Mouse (Mus musculus) brown adipose tissue, adult 24 weeks (tissue): Measurements from ENCODE around the gene S1pr3. TPM values are rescaled to one million over a fixed set of nuclear protein-coding genes. Genes with fewer than 3 reads are reported as not detected.

ENCODE experiments used
- H3K27ac ChIP-seq: fragments of 200-500 bp; replicated peaks from 2 replicates; pipeline ENCODE4 v1.5.1; 2012; ENCODE audit warnings: low read depth, mild to moderate bottlenecking, low read length
- H3K4me1 ChIP-seq: fragments of 200-500 bp; 2 replicates; pipeline ENCODE4 v1.6.1; 2012; ENCODE audit warnings: low read length, mixed read lengths; ENCODE audit not compliant: control insufficient read depth, insufficient read depth, insufficient read length
- H3K4me3 ChIP-seq: fragments of 200-500 bp; 2 replicates; pipeline ENCODE4 v1.5.1; 2012; ENCODE audit warnings: low read depth, mild to moderate bottlenecking, low read length, moderate library complexity; ENCODE audit not compliant: insufficient read depth
- polyA plus RNA-seq: library from polyadenylated mRNA; stranded (reverse); fragments of >200 nt; gene quantifications from 2 replicates; pipeline ENCODE4 v1.2.4, GENCODE M21; 2012; ENCODE audit not compliant: missing spikeins, insufficient read depth, insufficient read length

Gene S1pr3
- 2.8 and 3.5 TPM in 2 replicates for polyA plus RNA-seq

DNA sequence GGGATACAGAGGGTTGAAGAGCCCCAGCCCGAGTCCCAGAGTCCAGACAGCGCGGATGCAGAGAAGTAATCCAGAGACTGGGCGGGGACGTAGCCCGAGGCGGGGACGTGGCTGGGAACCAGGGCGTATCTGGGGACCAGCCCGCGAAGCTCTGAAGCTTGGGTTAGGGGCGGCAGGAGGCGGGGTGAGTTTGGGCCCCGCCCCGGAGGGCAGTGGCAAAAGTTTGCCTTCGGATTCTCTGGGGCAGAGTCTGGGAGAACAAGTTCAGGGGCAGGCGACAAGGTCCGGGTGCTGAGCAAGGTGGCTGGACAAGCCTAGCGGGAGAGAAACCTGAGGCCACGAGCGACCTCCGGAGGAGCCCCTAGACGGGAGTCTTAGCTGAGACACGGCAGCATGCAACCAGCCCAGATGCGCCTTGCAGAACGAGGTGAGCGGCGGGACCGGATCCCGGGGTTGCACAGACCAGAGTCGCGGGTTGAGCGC lies at the start of gene S1pr3:
Gene S1pr3, plus strand, starts transcription at position 121 of the 483 bp plus-strand sequence.
- Histone ChIP-seq H3K4me3 (peak within 1 kb of the TSS; percentile 50), H3K4me1 (no peaks in the 10 kb centered on the region), H3K27ac (peak within 1 kb of the TSS; percentile 26; the same call in 1 of the 2 replicates)

DNA sequence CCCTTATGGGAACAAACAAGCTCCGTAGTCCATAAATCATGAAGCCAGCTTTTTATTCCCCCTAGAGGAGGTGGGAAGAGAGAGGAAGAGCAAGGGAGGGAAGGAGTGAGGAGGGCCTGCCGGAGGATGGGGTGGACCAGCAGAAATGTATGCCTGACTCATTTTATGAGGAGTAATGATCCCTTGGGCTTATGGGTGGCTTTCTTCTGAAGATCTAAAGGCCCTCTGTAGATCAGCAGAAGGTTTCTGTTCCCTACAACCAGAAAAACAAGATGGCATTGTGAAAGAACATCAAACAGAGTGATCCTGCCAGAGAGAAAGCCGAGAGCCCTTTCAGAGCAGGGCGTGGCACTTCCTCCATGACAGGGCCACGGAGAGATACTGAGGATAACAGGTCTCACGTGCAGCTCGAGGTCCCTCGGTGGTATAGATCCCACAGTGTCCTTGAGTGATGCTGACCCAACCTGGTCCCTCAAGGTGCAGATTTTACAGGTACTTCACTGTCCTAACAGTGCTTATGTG lies 47.9 kb upstream of the S1pr3 start:
- no peak overlapping the region for H3K27ac ChIP-seq
- H3K4me1 ChIP-seq = no peaks in the 10 kb centered on the region
- H3K4me3 ChIP-seq = no peak overlapping the region

DNA sequence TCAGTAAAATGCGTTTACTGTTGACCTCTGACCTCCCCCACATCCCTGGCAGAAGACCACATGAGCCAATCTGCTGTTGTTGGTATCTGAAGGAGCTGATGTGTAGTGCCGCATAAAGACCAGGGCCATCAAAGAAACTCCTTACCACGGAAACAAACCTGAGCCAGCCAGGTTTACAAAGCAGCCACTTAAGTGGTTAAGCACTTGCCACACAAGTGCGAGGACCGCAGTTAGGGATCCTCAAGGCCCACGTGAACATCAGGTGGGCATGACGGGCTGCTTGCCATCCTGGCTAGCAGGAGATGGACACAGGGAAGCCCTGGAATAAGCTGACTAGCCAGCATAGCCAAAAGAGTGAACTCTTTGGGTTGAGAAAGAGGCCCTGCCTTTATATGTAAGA lies 45.0 kb upstream of the S1pr3 start:
- Histone ChIP-seq H3K4me1 (no peaks in the 10 kb centered on the region), H3K27ac (no peak overlapping the region), H3K4me3 (no peak overlapping the region)

DNA sequence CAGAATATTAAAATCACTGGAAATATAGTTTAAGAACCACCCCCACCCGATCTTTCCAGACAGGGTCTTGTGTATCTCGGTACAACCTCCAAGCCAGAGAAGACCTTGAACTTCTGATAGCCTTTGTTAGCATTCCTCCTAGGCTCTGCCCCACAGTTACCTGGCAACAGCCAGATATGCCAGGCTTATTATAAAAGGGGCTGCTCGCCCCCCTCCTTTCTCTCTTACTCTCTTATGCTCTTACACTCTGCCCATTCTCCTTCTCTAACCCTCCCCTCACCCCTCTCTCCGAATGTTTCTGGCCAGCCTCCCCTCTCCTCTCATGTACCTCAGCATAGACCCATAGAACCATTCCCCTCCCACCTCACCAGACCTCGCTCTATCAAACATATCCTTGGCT lies 44.5 kb upstream of the S1pr3 start:
- Histone ChIP-seq H3K4me1 (no peaks in the 10 kb centered on the region), H3K27ac (no peak overlapping the region), H3K4me3 (no peak overlapping the region)

DNA sequence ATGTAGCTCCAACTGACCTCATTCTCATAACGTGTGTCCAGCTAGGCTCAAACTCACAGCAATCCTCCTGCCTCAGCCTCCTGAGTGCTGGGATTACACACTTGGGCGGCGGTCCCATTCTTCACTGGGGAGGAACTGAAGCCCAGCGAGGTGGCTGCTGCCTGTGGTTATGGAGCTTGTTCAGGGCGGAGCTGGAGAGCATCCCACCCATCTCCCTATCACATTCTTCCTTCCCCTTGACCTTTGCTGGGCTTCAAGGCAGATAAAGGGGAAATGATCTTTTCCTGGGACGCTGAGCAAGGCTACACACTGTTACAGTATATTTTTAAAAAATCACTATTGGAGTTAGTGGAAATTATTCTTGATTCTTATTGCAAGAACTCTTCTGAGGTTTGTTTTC lies 43.2 kb upstream of the S1pr3 start:
- no peak overlapping the region for H3K27ac ChIP-seq
- no peak overlapping the region for H3K4me3 ChIP-seq
- no peaks in the 10 kb centered on the region for H3K4me1 ChIP-seq

DNA sequence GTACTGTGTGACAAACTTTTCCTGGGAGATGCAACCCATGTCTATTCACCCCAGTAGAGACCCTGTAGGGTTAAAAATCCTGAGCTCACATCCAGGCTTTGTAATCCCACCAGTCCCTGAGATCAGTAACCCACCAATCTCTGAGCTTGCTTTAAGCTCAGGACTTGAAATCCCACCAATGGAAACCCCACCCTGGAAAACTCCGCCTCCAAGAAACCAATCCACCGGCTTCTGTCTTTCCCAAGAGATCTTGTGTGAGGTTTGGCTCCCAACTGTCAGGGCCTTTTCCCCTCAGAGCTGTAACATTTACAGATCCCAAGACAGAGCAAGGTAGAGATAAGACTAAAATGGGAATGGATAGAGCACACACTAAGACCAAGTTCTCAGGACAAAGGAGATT lies 40.1 kb upstream of the S1pr3 start:
- Histone ChIP-seq H3K27ac (no peak overlapping the region), H3K4me3 (no peak overlapping the region), H3K4me1 (no peaks in the 10 kb centered on the region)

DNA sequence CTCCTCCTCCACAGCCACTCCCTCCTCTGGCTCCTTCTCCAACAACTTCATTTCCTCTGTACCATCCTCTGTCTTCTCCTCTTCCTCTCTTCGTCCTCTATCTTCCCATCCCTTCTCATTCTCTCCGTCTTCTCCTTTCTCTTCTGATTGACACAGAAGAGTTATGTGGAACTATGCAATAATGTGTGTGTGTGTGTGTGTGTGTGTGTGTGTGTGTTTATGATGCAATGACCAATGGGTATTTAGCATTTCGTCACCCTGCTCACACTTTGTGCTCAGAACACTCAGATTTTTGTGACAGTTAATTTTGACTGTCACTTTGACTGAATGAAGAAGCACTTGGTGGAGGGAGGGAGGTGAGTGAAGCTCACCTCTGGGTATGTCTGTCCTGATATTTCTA lies 39.1 kb upstream of the S1pr3 start:
- H3K27ac ChIP-seq = no peak overlapping the region
- no peaks in the 10 kb centered on the region for H3K4me1 ChIP-seq
- no peak overlapping the region for H3K4me3 ChIP-seq

DNA sequence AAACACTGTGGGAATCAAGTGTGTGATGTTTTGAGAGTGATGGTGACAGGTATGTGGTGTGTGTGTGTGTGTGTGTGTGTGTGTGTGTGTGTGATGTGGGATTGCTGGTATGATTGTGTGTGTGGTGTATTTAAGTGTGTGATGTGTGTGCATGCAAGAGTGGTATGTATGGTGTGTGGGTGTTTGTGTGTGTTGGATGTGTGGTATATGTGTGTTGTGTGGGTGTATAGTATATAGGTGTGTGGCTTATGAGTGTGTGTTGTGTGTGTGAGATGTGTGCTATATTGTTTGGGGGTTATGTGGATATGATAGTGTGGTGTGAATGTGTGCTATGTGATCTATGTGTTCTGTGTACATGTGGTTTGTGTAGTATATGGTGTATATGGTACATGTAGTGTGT lies 35.4 kb upstream of the S1pr3 start:
- no peak overlapping the region for H3K27ac ChIP-seq
- H3K4me3 ChIP-seq = no peak overlapping the region
- H3K4me1 ChIP-seq = no peaks in the 10 kb centered on the region

DNA sequence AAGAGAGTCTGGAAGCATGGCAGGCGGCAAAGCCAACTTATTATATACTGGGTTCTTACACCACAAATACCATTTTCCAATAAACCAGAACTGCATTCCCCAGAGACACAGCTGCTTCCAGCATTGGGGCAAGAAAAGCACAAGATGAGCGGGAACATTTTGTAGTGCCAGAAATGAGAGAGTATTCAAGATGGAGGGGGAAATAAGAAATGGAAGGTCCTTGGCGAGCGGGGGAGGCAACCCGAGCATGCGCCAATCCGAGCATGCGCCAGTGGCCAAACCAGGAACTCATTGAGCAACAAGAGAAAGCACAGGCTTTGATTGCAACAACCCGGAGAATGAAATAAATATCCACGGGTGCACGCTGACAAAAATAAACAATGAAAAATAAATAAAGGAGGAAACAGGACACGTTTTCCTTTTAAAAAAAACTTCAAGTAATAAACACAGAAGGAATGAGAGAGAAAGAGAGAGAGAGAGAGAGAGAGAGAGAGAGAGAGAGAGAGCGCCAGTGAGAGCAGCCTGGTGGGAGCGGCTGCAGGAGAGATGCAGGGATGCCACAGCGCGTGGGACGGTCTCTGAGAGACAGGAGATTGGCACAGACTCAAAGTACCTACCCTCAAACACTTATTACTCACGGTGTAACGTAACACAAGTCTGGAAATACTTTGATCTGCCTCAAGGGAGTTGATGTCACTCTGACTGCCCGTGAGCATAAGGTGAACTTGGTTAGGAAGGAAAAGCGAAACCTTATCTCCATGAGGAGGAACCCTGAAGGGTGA lies 34.2 kb upstream of the S1pr3 start:
- Histone ChIP-seq H3K27ac (no peak overlapping the region), H3K4me3 (no peak overlapping the region), H3K4me1 (no peaks in the 10 kb centered on the region)

DNA sequence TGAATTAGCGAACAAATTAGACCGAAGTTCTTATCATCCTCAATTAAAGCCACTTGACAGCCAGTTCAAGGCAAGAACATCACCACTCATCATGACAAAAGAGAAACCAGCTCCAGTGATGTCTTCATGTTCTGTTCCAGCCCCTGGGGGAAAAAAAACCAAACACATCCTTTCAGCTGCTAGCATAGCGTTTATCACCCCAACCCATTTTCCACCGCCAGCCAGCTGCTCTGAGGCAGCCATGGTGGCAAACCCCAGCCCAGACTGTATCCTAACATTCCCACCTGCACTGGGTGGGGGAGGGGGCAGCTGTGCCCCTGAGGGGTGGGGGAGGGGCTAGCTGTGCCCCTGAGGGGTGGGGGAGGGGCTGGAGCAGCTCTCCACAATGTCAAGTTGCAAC lies 30.3 kb upstream of the S1pr3 start:
- Histone ChIP-seq H3K4me1 (no peaks in the 10 kb centered on the region), H3K27ac (no peak overlapping the region), H3K4me3 (no peak overlapping the region)

DNA sequence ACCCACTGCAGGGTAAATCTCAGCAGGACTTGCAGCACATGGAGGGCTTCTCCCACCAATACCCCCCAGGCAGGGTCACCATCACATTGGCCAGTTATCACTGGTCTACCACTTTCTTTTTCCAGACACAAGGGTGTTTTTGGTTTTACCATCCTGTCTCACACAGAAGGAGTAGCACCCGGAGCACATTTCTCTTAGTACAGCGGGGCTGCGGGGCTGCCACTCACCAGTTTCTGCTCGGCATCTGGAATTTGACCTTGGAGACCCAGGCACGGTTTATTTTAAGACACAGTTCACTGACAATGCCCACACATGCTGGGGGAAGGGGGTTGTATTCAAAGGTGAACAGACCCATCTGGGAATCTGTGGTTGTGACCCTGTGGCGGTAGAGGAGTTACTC lies 28.8 kb upstream of the S1pr3 start:
- Histone ChIP-seq H3K4me1 (no peaks in the 10 kb centered on the region), H3K4me3 (no peak overlapping the region), H3K27ac (no peak overlapping the region)

DNA sequence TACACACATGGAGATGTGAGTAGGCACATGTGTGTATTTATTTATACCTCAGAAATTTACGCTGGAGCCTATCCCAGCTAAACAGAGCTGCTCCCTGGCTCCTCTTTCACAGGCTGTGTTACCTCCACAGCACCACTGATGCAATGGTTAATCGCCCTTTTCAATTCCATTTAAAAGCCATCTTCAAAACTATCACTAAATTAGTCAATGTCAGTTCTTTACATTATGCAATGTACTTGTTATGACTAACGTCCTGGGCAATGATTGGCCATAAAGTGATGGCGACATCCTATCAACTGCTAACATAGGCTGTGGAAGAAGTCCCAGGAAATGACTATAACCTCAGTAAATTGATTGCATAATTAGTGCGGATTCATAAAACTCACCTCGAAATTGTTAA lies 26.9 kb upstream of the S1pr3 start:
- no peaks in the 10 kb centered on the region for H3K4me1 ChIP-seq

DNA sequence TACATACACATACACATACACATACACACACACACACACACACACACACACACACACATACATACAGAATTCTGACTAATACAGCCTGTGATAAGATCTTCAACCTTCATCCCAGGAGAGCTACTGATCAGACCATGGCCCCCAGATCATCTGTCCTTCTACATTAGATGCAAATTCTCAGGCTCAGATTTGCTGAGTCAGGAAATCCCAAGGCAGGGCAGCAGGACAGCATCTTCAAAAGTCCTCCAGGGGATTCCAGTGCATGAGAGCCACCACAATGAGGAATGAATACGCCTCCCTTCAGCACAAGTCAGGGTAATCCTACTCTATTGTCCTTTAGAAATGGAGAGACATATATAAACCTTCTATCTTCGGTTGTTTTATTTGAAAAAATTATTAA lies 23.5 kb upstream of the S1pr3 start:
- no peaks in the 10 kb centered on the region for H3K4me1 ChIP-seq
- no peak overlapping the region for H3K27ac ChIP-seq
- H3K4me3 ChIP-seq = no peak overlapping the region

More for the DNA sequence above, 26.9 kb upstream of the S1pr3 start:
- Histone ChIP-seq H3K27ac (no peak overlapping the region), H3K4me3 (no peak overlapping the region)

DNA sequence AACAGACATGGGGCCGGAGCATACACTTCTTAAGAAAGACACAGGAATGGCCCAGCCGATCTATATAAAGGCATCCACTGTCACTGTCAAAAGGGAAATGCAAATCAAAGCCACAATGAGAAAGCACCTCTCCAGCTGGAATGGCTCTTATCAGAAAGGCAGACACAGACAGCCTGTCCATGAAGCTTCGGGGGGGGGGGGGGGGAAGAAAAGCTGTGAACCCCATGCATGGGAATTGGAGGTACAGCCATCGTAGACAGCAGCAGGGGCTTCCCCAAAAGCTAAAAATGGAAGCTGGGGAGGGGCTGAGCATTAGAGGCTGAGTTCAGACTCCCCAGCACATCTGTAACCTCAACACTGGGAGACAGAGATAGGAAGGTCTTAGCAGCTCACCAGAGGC lies 20.5 kb upstream of the S1pr3 start:
- no peak overlapping the region for H3K27ac ChIP-seq
- no peaks in the 10 kb centered on the region for H3K4me1 ChIP-seq
- H3K4me3 ChIP-seq = no peak overlapping the region

DNA sequence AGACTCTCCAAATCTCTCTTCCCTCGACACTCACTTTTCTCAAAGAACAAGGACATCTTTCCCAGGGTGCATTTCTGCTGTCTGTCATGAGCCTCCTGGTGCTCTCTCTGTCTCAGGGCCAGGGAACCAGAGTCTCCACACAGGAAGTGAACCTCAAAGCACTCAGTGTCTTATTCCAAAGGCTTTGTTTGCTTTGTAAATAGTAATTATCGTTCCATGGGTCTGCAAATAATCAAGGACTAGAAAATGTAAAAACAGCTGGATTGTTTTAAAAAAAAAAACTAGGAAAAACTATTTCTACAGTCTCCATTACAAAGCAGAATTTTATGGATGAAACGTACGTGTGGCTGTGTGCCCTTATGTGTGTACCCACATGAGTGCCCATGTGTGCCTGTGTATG lies 18.0 kb upstream of the S1pr3 start:
- Histone ChIP-seq H3K27ac (no peak overlapping the region), H3K4me3 (no peak overlapping the region), H3K4me1 (no peaks in the 10 kb centered on the region)

DNA sequence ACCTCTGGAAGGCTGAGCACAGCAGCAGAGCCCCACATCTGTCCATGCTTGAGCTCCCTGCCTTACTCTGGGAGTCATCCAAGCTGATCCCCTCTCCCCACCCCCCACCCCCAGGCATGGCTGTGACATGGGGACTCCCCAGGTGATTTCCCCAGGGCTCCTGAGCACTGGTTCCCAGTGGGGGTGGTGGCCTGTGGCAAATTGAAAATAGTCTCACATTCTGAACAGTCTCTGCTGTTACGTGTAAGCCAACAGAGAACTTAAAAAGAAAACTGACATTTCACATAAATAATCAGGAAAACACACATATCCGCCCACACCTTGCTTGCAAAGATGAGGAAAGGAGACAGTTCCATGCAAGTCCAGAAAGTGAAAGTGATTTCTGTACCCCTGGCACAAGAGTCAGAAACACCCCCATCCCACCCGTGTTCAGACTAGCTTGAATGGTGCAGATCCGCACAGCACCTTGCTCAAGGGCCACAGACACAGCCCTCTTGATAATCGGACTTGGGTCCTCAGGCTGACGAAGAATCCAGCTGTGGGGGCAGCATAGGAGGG lies 17.0 kb upstream of the S1pr3 start:
- no peak overlapping the region for H3K27ac ChIP-seq
- H3K4me1 ChIP-seq = no peaks in the 10 kb centered on the region
- no peak overlapping the region for H3K4me3 ChIP-seq
